Mouse (Mus musculus): Measurements from ENCODE around the gene Qpct. TPM values are rescaled to one million over a fixed set of nuclear protein-coding genes. Genes with fewer than 3 reads are reported as not detected.

Qpct gene
- polyA plus RNA-seq (2015; fragmentation: Nextera tagmentation; extraction: Ambion mirVana) = 4.2 and 5.4 TPM in 2 replicates

DNA sequence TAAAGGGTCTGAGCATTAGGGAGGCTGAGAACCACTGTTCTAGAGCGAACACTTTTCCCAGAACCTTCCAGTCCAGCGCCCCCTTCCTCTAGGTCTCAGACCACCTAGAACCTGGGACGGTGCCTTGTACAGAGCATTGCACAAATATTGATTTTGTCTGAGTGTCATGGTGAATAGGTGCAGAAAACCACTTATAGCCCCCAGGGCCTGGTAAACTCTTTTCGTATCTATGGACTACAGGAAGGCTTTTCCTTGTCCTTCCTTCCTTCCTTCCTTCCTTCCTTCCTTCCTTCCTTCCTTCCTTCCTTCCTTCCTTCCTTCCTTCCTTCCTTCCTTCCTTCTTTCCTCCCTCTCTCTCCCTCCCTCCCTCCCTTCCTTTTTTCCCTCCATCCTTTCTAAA is at the start of gene Qpct:
TSS of gene Qpct (plus strand) at position 301 of the 400 bp plus-strand sequence.
- Histone ChIP-seq H3K9me3 (ENCODE audit: low read length) (no peaks in the 10 kb centered on the region), H3K36me3 (ENCODE audit: insufficient read depth, low read length) (no peaks in the 10 kb centered on the region), H3K9ac (replicated peaks; ENCODE audit: low read length) (peak within 1 kb of the TSS; percentile 62), H3K27me3 (ENCODE audit: insufficient read depth, low read length) (peaks cover 15% of the 10 kb centered on the region), H3K4me1 (ENCODE audit: insufficient read depth, low read length) (0 out of 2 replicates have a peak, but pooled peaks cover 3% of the 10 kb centered on the region), H3K4me3 (ENCODE audit: low read length) (peak within 1 kb of the TSS; percentile 55), H3K27ac (ENCODE audit: low read length) (no peak within 1 kb of the TSS), H3K4me2 (replicated peaks; ENCODE audit: low read depth, low read length) (peak within 1 kb of the TSS; percentile 81)
- ATAC-seq (ENCODE audit: low FRiP score, low TSS enrichment) = no peak
- WGBS = 75% methylated on average over 4 of the region's 4 CpGs

DNA sequence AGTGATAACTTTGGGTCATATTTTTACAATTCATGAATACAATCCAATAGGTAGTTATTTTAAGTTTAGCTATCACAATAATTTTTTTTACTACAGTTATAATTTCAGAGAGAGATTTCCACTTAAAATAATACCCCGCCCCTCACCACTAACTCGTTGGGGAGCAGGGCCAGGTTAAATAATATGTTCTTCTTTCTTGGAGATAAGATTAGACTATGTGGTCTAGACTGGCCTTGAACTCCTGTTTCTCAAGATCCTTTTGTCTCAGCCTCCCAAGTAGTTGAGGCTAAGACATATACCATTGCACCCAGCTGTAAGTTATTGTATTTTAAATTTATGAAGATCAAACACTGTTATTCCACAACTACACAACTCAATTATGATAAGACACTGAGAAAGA is 38.1 kb upstream of the Qpct start:
- Histone ChIP-seq H3K9me3 (ENCODE audit: low read length) (no peaks in the 10 kb centered on the region), H3K4me3 (ENCODE audit: low read length) (no peak overlapping the region), H3K27me3 (ENCODE audit: insufficient read depth, low read length) (no peaks in the 10 kb centered on the region), H3K27ac (ENCODE audit: low read length) (no peak overlapping the region), H3K4me2 (replicated peaks; ENCODE audit: low read depth, low read length) (no peak overlapping the region), H3K9ac (replicated peaks; ENCODE audit: low read length) (no peak overlapping the region), H3K4me1 (ENCODE audit: insufficient read depth, low read length) (peaks cover 19% of the 10 kb centered on the region), H3K36me3 (ENCODE audit: insufficient read depth, low read length) (peaks cover 22% of the 10 kb centered on the region)
- WGBS = 81% methylated on average over 2 of the region's 2 CpGs
- no peak for ATAC-seq (ENCODE audit: low FRiP score, low TSS enrichment)

DNA sequence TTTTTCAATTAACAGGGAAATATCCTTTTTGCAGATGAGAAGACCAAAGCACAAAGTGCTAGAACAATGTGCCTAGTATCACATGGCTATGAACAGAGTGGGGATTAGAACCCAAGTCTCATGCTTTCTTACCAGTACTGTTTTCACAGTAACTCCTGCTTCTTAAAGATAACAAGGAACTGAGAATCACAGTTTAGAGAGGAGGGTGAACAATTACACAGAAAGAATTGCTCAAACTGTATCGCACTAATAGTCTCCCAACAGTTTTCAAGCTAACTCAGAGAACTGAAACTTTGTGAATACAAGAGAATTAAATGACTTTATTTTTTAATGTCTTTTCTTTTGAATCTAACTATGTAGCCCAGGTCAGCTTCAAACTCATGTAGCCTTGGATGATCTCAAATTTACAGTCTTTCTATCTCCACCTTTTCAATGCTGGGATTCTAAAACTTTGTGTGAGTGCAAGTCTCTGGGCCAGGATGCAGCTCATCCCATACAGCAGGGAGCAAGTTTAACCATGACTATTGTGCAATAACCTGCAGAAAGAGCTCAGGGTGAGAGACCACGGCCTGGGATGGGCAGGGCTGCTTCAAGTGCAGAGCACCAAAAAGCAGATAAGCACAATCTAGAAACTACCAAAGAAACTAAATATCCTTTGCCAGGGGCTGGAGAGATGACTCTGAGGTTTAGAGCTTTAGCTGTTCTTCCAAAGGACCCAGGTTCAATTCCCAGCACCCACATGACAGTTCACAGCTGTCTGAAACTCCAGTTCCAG is 36.6 kb upstream of the Qpct start:
- Histone ChIP-seq H3K27me3 (ENCODE audit: insufficient read depth, low read length) (no peaks in the 10 kb centered on the region), H3K4me1 (ENCODE audit: insufficient read depth, low read length) (peaks cover 30% of the 10 kb centered on the region), H3K9me3 (ENCODE audit: low read length) (no peaks in the 10 kb centered on the region), H3K9ac (replicated peaks; ENCODE audit: low read length) (no peak overlapping the region), H3K4me2 (replicated peaks; ENCODE audit: low read depth, low read length) (no peak overlapping the region), H3K27ac (ENCODE audit: low read length) (no peak overlapping the region), H3K4me3 (ENCODE audit: low read length) (no peak overlapping the region), H3K36me3 (ENCODE audit: insufficient read depth, low read length) (peaks cover 22% of the 10 kb centered on the region)
- no peak for ATAC-seq (ENCODE audit: low FRiP score, low TSS enrichment)
- WGBS = 93% methylated on average over 2 of the region's 2 CpGs

DNA sequence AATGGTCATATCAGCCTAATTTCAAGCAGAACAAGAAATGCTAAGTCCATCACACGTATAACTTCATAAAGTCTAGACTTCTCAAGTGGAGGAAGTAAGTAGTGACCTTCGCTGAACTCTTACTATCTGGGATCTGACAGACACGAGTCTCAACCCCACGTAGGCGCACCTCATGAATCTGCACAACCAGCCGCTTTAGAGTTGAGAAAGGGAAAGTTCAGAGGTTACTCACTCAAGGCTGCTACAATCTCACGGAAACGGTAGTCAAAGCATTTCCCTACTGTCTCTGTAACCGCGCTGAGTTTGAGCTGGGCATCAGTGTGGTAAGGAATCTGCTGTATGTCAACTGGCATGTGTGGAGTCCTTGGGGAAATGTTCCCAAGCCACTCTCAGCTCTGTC is 35.9 kb upstream of the Qpct start:
- Histone ChIP-seq H3K27ac (ENCODE audit: low read length) (no peak overlapping the region), H3K9ac (replicated peaks; ENCODE audit: low read length) (no peak overlapping the region), H3K4me1 (ENCODE audit: insufficient read depth, low read length) (peaks cover 30% of the 10 kb centered on the region), H3K4me2 (replicated peaks; ENCODE audit: low read depth, low read length) (no peak overlapping the region), H3K36me3 (ENCODE audit: insufficient read depth, low read length) (peaks cover 21% of the 10 kb centered on the region), H3K9me3 (ENCODE audit: low read length) (no peaks in the 10 kb centered on the region), H3K4me3 (ENCODE audit: low read length) (no peak overlapping the region), H3K27me3 (ENCODE audit: insufficient read depth, low read length) (no peaks in the 10 kb centered on the region)
- WGBS = 71% methylated on average over 10 of the region's 10 CpGs
- no peak for ATAC-seq (ENCODE audit: low FRiP score, low TSS enrichment)

DNA sequence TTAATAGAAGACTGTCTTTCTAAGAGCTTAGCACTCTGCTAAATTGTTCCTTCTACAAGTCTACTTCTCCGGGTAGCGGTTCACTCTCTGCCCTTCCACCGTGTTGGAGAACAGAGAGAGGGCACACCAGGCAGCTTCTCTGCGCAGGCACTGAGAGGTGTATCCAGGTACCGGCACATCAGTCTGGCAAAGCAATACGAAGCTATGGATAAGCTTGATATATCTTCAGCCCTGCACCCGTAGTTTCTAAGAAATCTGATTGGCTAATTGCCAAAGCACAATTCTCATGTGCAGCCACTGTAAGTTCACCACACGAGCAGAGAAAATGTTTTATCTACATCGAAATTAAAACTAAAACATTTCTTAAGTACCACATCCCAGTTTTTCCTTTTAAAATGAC is 33.3 kb upstream of the Qpct start:
- whole genome bisulfite sequencing = 43% methylated on average over 9 of the region's 9 CpGs
- H3K27me3 ChIP-seq (ENCODE audit: insufficient read depth, low read length) = no peaks in the 10 kb centered on the region
- no peak overlapping the region for H3K27ac ChIP-seq (ENCODE audit: low read length)
- no peaks in the 10 kb centered on the region for H3K9me3 ChIP-seq (ENCODE audit: low read length)
- no peaks in the 10 kb centered on the region for H3K36me3 ChIP-seq (ENCODE audit: insufficient read depth, low read length)
- no peak for ATAC-seq (ENCODE audit: low FRiP score, low TSS enrichment)
- H3K4me2 ChIP-seq (replicated peaks; ENCODE audit: low read depth, low read length) = peak overlapping the region; percentile 45
- peak overlapping the region; percentile 31; the same call in 1 of the 2 replicates for H3K9ac ChIP-seq (replicated peaks; ENCODE audit: low read length)
- peak overlapping the region; percentile 27 for H3K4me3 ChIP-seq (ENCODE audit: low read length)
- peaks cover 38% of the 10 kb centered on the region for H3K4me1 ChIP-seq (ENCODE audit: insufficient read depth, low read length)

DNA sequence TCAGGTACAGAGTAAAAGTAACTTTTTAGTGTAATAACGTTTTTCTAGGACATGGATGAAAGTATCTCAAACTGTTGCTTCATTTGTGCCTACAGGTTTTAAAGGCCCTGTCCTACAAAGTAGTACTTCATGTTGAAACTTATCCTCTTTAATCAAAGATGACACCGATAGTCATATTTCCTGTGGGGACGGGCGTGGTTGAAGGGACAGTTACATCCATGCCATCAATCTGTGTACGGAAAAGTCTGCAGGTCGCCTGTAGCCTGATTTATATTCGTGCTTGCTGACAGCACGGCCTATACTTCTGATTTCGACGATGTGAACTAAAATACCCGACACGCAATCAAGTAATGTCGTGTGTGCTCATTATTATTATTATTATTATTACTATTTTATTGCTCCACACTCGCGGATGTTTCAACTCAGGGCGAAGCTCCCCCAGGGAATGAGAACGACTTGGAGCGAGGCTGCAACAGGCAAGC is 31.9 kb upstream of the Qpct start:
- Histone ChIP-seq H3K4me3 (ENCODE audit: low read length) (peak overlapping the region; percentile 90), H3K27me3 (ENCODE audit: insufficient read depth, low read length) (no peaks in the 10 kb centered on the region)
- under 1% methylated on average over 18 of the region's 18 CpGs for WGBS

DNA sequence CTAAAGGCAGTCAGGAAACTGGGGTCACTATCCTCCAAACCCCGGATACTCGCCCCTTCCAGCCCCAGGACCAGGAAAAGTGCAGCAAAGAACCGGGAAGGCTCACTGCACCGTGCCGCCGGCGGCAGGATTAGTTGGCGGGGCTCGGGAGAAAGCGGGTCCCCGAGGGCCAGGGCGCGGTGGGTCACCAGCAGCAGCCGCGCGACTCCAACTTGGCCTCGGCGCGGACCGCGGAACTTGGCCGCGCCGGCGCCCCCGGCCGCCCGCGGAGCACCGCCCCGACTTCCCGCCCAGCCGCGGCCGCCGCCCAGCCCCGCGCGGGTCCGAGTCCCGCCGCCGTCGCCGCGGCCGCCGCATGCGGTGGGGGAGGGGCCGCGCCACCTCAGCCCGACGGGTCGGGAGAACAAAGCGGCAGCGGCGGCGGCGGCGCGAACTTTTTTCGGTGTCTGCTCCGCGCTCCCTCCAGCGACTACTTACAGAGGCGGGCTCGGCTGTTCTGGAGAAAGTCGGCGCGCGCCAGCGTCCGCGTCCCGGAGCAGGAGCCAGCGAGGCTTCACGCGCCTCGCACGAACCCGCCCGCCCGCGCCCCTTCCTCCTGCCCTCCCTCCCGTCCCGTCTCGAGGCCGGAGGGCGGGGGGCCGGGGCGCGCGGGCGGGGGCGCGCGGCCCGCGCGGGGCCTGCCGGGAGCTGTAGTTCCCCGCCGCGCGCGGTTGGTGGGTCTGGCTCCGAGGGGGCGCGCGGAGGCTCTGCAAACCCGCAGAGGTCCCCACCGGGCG is 31.3 kb upstream of the Qpct start, which contains the start of gene Prkd3:
TSS of gene Prkd3 (minus strand) at position 609 of the 776 bp plus-strand sequence.
- Histone ChIP-seq H3K4me1 (ENCODE audit: insufficient read depth, low read length) (peaks cover 38% of the 10 kb centered on the region), H3K4me3 (ENCODE audit: low read length) (peak within 1 kb of the TSS; percentile 90), H3K36me3 (ENCODE audit: insufficient read depth, low read length) (no peaks in the 10 kb centered on the region), H3K9me3 (ENCODE audit: low read length) (no peaks in the 10 kb centered on the region), H3K27me3 (ENCODE audit: insufficient read depth, low read length) (no peaks in the 10 kb centered on the region), H3K9ac (replicated peaks; ENCODE audit: low read length) (peak within 1 kb of the TSS; percentile 97), H3K27ac (ENCODE audit: low read length) (peak within 1 kb of the TSS; percentile 89), H3K4me2 (replicated peaks; ENCODE audit: low read depth, low read length) (peak within 1 kb of the TSS; percentile 83)
- under 1% methylated on average over 74 of the region's 113 CpGs for WGBS
- ATAC-seq (ENCODE audit: low FRiP score, low TSS enrichment) = peak; percentile 92

More for the DNA sequence above, 31.9 kb upstream of the Qpct start:
- peak overlapping the region; percentile 89 for H3K27ac ChIP-seq (ENCODE audit: low read length)
- H3K9me3 ChIP-seq (ENCODE audit: low read length) = no peaks in the 10 kb centered on the region
- H3K36me3 ChIP-seq (ENCODE audit: insufficient read depth, low read length) = no peaks in the 10 kb centered on the region
- peak overlapping the region; percentile 83 for H3K4me2 ChIP-seq (replicated peaks; ENCODE audit: low read depth, low read length)
- peaks cover 38% of the 10 kb centered on the region for H3K4me1 ChIP-seq (ENCODE audit: insufficient read depth, low read length)
- peak overlapping the region; percentile 97 for H3K9ac ChIP-seq (replicated peaks; ENCODE audit: low read length)
- ATAC-seq (ENCODE audit: low FRiP score, low TSS enrichment) = no peak

DNA sequence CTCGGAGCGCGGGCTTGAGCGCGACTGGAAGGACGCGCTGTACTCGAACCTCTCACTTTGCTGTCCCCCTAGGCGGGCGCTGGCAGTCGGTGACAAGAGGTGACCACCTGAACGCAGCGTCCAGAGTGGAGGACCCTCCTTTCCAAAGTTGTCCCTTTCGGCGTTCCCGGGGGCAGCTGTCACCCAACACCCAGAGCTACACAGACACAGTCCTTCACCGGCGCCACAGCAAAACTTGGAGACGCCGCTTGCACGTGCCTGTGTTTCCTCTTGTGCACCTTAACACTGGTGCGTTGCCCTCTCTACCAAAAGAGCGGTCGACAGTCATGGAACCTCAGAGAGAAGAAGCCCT is 30.7 kb upstream of the Qpct start:
- 1% methylated on average over 24 of the region's 24 CpGs for WGBS
- H3K36me3 ChIP-seq (ENCODE audit: insufficient read depth, low read length) = no peaks in the 10 kb centered on the region
- ATAC-seq (ENCODE audit: low FRiP score, low TSS enrichment) = no peak; the same call in none of the 2 replicates
- H3K4me2 ChIP-seq (replicated peaks; ENCODE audit: low read depth, low read length) = peak overlapping the region; percentile 83
- peaks cover 36% of the 10 kb centered on the region for H3K4me1 ChIP-seq (ENCODE audit: insufficient read depth, low read length)
- H3K9me3 ChIP-seq (ENCODE audit: low read length) = no peaks in the 10 kb centered on the region
- H3K9ac ChIP-seq (replicated peaks; ENCODE audit: low read length) = peak overlapping the region; percentile 97
- no peaks in the 10 kb centered on the region for H3K27me3 ChIP-seq (ENCODE audit: insufficient read depth, low read length)
- peak overlapping the region; percentile 90 for H3K4me3 ChIP-seq (ENCODE audit: low read length)
- H3K27ac ChIP-seq (ENCODE audit: low read length) = peak overlapping the region; percentile 89; the same call in 1 of the 2 replicates

DNA sequence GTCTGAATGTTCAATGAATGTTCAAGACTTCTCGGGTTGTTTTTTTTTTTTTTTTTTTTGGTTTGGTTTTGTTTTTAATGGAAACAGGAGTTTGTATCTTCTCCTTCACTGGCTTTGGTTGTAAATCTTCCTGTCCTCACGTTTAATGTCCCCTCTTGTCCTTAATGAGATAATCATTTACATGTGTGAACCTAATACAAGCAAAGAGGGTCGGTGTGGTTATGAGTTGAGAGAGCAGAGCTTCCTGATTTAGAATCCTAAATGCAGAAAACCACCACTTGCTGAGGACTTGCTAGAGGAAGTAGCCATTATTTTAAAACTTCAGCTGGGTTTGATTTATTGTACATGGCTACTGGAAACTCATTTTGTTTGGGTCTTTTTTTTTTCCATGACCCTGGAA is 29.0 kb upstream of the Qpct start:
- H3K27ac ChIP-seq (ENCODE audit: low read length) = no peak overlapping the region
- no peaks in the 10 kb centered on the region for H3K36me3 ChIP-seq (ENCODE audit: insufficient read depth, low read length)
- no peak overlapping the region for H3K4me2 ChIP-seq (replicated peaks; ENCODE audit: low read depth, low read length)
- H3K4me1 ChIP-seq (ENCODE audit: insufficient read depth, low read length) = peaks cover 28% of the 10 kb centered on the region
- no peak for ATAC-seq (ENCODE audit: low FRiP score, low TSS enrichment)
- no peak overlapping the region for H3K9ac ChIP-seq (replicated peaks; ENCODE audit: low read length)
- no peaks in the 10 kb centered on the region for H3K27me3 ChIP-seq (ENCODE audit: insufficient read depth, low read length)
- no peaks in the 10 kb centered on the region for H3K9me3 ChIP-seq (ENCODE audit: low read length)
- no peak overlapping the region for H3K4me3 ChIP-seq (ENCODE audit: low read length)
- 2% methylated on average over 3 of the region's 3 CpGs for WGBS

Data from kidney, embryonic 16.5 days (tissue).